ENCODE assay signal across 9 mouse cellular contexts in genomic region chr14:78613569-78613968, GRCm38 (mm10).
A peak's percentile ranks its signal among the peaks of the same experiment; 100 is the strongest.
DNase-seq lines count a peak whose midpoint lies in the region; ATAC-seq lines count a peak whose summit lies in the region.
"Had no signal": no experiment of that assay in that cellular context is flagged by ENCODE, and none has a peak within 500 bp of the region (broad histone marks: within the 10 kb centered on the region; RNA-seq: fewer than 3 reads in every experiment).

No protein-coding gene starts in this region.

- peak; percentile 43 for DNase-seq in hindbrain, embryonic 11.5 days (ENCODE audit: low spot score)
- no peak for DNase-seq in hindbrain, embryonic 14.5 days (ENCODE audit: low spot score)
- DNase-seq in right cerebral cortex, adult 2 months (ENCODE audit: low spot score in 2 of 2): peak; percentile 44 to 49
- no peak for DNase-seq in right cerebral cortex, postnatal 4 days
- DNase-seq in forelimb bud, embryonic 11.5 days (ENCODE audit: low read depth, low spot score): peak; percentile 8
- DNase-seq in thymus, postnatal 4 days: peak; percentile 41
- DNase-seq in cerebellum, adult 8-10 months: no peak
- no peak for DNase-seq in adrenal gland, adult 8-10 months
- DNase-seq: adrenal gland, adult 2 months had no signal

- no peaks in the 10 kb centered on the region for H3K9me3 ChIP-seq in hindbrain, embryonic 11.5 days (ENCODE audit: control insufficient read depth, low read length)
- no peaks in the 10 kb centered on the region for H3K9me3 ChIP-seq in hindbrain, embryonic 14.5 days (ENCODE audit: control insufficient read depth, low read length)

- no peak for ATAC-seq in hindbrain, embryonic 11.5 days (ENCODE audit: low FRiP score)
- ATAC-seq in hindbrain, embryonic 14.5 days (ENCODE audit: low FRiP score): no peak

- H3K27me3 ChIP-seq in hindbrain, embryonic 11.5 days (ENCODE audit: control insufficient read depth, insufficient read depth, low read length): no peaks in the 10 kb centered on the region
- no peaks in the 10 kb centered on the region for H3K27me3 ChIP-seq in hindbrain, embryonic 14.5 days (ENCODE audit: control insufficient read depth, insufficient read depth, low read length)

- no peaks in the 10 kb centered on the region for H3K4me1 ChIP-seq in hindbrain, embryonic 11.5 days (replicated peaks; ENCODE audit: control insufficient read depth, insufficient read depth, low read length)
- H3K4me1 ChIP-seq in hindbrain, embryonic 14.5 days (replicated peaks; ENCODE audit: control insufficient read depth, insufficient read depth, low read length): no peaks in the 10 kb centered on the region

- no peak overlapping the region for H3K9ac ChIP-seq in hindbrain, embryonic 11.5 days (ENCODE audit: low read depth, low read length)
- H3K9ac ChIP-seq in hindbrain, embryonic 14.5 days: no peak overlapping the region

- no peak overlapping the region for H3K4me3 ChIP-seq in hindbrain, embryonic 11.5 days (ENCODE audit: low read depth, low read length)
- no peak overlapping the region for H3K4me3 ChIP-seq in hindbrain, embryonic 14.5 days (replicated peaks; ENCODE audit: low read length)

- WGBS in hindbrain, embryonic 11.5 days: 82% methylated on average over 5 of the region's 5 CpGs
- 81% methylated on average over 5 of the region's 5 CpGs for WGBS in hindbrain, embryonic 14.5 days

- H3K4me2 ChIP-seq in hindbrain, embryonic 11.5 days (replicated peaks; ENCODE audit: low read depth, low read length): no peak overlapping the region
- H3K4me2 ChIP-seq in hindbrain, embryonic 14.5 days (replicated peaks): no peak overlapping the region

- no peak overlapping the region for H3K27ac ChIP-seq in hindbrain, embryonic 11.5 days (ENCODE audit: low read depth, low read length)
- no peak overlapping the region for H3K27ac ChIP-seq in hindbrain, embryonic 14.5 days

- H3K36me3 ChIP-seq in hindbrain, embryonic 11.5 days (ENCODE audit: control insufficient read depth, insufficient read depth, low read length): no peaks in the 10 kb centered on the region
- peaks cover 3% of the 10 kb centered on the region for H3K36me3 ChIP-seq in hindbrain, embryonic 14.5 days (replicated peaks; ENCODE audit: control insufficient read depth, insufficient read depth)

Comparison
In these comparisons a context has a peak if more than half of its experiments do, and no peak if none do; other contexts are left out.
1. DNase-seq: peak in hindbrain, embryonic 11.5 days (single experiment), right cerebral cortex, adult 2 months (2 of 2), forelimb bud, embryonic 11.5 days (single experiment) and thymus, postnatal 4 days (single experiment); none in hindbrain, embryonic 14.5 days (single experiment), right cerebral cortex, postnatal 4 days (single experiment), cerebellum, adult 8-10 months (single experiment) and adrenal gland, adult 8-10 months (single experiment).